Mouse (Mus musculus) spleen, adult 2 months (tissue): ENCODE measurements around the gene Arhgap33. TPM values are rescaled to one million over a fixed set of nuclear protein-coding genes. Genes with fewer than 3 reads are reported as not detected.

Source experiments
- DNase-seq, 2 experiments: peaks; one replicate each; pipeline versions ENCODE4 v3.0.0 to v3.0.0-alpha.2; 2012 to 2021; ENCODE audit warnings: low spot score in 2 of 2, low read depth in 1 of 2
- H3K27ac ChIP-seq: fragments of 200-500 bp; 2 replicates; pipeline ENCODE4 v1.5.1; 2012; ENCODE audit warnings: low read length, inconsistent platforms; ENCODE audit not compliant: insufficient read depth
- H3K27me3 ChIP-seq: fragments of 200-500 bp; 2 replicates; pipeline ENCODE4 v1.6.1; 2012; ENCODE audit warnings: mild to moderate bottlenecking, moderate library complexity, low read length, inconsistent platforms; ENCODE audit not compliant: control insufficient read depth, insufficient read depth
- H3K36me3 ChIP-seq: fragments of 200-500 bp; 2 replicates; pipeline ENCODE4 v1.6.1; 2012; ENCODE audit warnings: mild to moderate bottlenecking, low read length, inconsistent platforms; ENCODE audit not compliant: control insufficient read depth, insufficient read depth
- H3K4me1 ChIP-seq: fragments of 200-500 bp; 2 replicates; pipeline ENCODE4 v1.6.1; 2011; ENCODE audit warnings: inconsistent platforms; ENCODE audit not compliant: control insufficient read depth, insufficient read depth, insufficient read length
- H3K4me3 ChIP-seq: fragments of 200-500 bp; 2 replicates; pipeline ENCODE4 v1.5.1; 2011; ENCODE audit warnings: mild to moderate bottlenecking, inconsistent platforms; ENCODE audit not compliant: insufficient read depth, insufficient read length; ENCODE audit errors: extremely low read depth
- CTCF ChIP-seq: fragments of 200-500 bp; IDR thresholded peaks from 2 replicates; pipeline ENCODE4 v1.5.1; 2011; ENCODE audit warnings: mild to moderate bottlenecking, inconsistent platforms; ENCODE audit not compliant: insufficient read depth, insufficient read length, insufficient replicate concordance; ENCODE audit errors: extremely low read depth
- POLR2A ChIP-seq: fragments of 200-500 bp; IDR thresholded peaks from 2 replicates; pipeline ENCODE4 v1.6.1; 2011; ENCODE audit warnings: low read depth, low read length, inconsistent platforms
- WGBS: fragments of 180-500 bp; shearing (Covaris S2); methylation state at CpG from one replicate; pipeline ENCODE4 v1.1.7; 2018; 5-methylcytosine and 5-hydroxymethylcytosine counted together
- polyA plus RNA-seq: library from polyadenylated mRNA; depleted of rRNA; stranded (reverse); fragments of >200 nt; gene quantifications from 2 replicates; pipeline ENCODE4 v1.2.3, GENCODE M21; 2012; rRNA removed

The Arhgap33 gene
- 18.4 and 26.5 TPM in 2 replicates for polyA plus RNA-seq

- Histone ChIP-seq H3K4me1 (no peaks in the 10 kb centered on the region; the same call in 1 of the 2 replicates), H3K36me3 (0 out of 2 replicates have a peak, but pooled peaks cover 1% of the 10 kb centered on the region), H3K4me3 (peak within 1 kb of the TSS; percentile 69), H3K27ac (no peak within 1 kb of the TSS), H3K27me3 (no peaks in the 10 kb centered on the region)
- TF ChIP-seq CTCF (no peak), POLR2A (no peak)
- WGBS, result under 1% methylated on average over 80 of the region's 84 CpGs
- DNase-seq, result peak; percentile 92 to 93
These were observed at the start of gene Arhgap33 for GRCm38 (mm10) chr7:30534633-30535577. Arhgap33 (minus strand) TSS chr7:30535060.

DNA sequence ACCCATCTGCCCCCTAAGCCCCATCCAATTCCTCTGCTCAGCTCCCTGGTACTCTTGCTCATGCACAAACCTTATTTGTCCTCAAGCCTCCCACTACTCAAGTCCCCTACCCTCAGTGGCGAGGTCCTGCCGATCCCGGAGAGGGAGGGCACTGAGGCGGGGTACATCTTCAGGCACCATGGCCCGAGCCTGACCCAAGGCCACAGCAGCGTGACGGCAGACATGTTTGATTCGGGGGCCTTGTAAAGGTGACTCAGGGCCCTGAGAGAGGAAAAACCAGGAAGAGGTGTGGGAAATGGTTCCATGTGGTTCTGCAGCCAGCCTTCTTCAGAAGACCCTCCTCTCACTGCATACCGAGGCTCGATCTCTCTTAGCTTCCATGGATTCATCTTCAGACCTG, 49.5 kb upstream of the Arhgap33 start:
- Histone ChIP-seq H3K27me3 (no peaks in the 10 kb centered on the region), H3K27ac (no peak overlapping the region), H3K36me3 (peaks cover 39% of the 10 kb centered on the region), H3K4me3 (no peak overlapping the region), H3K4me1 (peaks cover 2% of the 10 kb centered on the region; the same call in 1 of the 2 replicates)
- TF ChIP-seq POLR2A, result no peak
- TF ChIP-seq CTCF, result no peak
- 93% methylated on average over 10 of the region's 10 CpGs for WGBS
- DNase-seq, result no peak

GRCm38 (mm10) chr7:30581547-30581946, 46.7 kb upstream of the Arhgap33 start:
- no peak overlapping the region for H3K27ac ChIP-seq
- DNase-seq, result no peak
- peaks cover 60% of the 10 kb centered on the region for H3K36me3 ChIP-seq
- no peak for TF ChIP-seq POLR2A
- TF ChIP-seq CTCF, result no peak
- no peaks in the 10 kb centered on the region for H3K4me1 ChIP-seq
- H3K27me3 ChIP-seq, result no peaks in the 10 kb centered on the region
- H3K4me3 ChIP-seq, result no peak overlapping the region
- WGBS, result 98% methylated on average over 16 of the region's 16 CpGs

DNA sequence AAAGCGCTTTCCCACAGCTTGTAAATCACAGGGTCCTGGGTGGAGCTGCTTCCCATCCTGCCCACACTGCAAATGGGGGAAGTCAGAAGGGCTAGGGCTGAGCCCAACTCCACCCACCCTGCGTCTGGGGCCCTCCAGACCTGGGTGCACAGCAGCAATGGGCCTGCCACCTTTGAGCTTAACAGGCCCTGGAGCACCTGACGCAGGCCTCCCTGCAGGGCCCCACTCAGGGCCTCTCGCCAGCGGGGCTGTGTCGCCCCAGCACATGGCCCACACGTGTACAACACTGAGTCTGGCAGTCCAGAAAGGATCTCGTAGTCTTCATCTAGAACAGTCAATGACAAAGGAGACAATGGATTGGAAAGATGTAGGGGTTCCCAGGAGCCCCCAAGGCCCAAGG, 45.1 kb upstream of the Arhgap33 start:
- TF ChIP-seq CTCF (no peak), POLR2A (no peak)
- DNase-seq, result no peak
- WGBS, result 89% methylated on average over 8 of the region's 8 CpGs

DNA sequence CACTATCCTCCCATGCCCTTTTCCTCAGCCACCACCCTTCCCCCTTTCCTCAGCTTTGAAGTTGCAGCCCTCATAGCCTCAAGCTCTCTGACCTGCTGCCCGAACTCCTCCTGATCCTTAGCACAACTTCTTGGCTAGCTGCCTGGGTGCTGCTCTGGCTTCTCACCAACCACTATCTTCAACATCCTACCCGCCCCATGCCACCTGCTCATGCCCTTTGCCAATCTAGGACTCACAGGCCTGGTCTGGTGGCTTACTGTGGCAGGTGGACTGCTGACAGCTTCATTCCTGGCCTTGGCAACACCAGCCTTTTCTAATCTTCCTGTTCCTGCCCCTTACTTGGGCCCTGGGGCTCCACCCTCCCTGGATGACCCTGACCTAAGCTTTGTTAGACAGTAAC, 38.1 kb upstream of the Arhgap33 start:
- DNase-seq, result no peak
- Histone ChIP-seq H3K27me3 (no peaks in the 10 kb centered on the region), H3K36me3 (peaks cover 63% of the 10 kb centered on the region), H3K27ac (no peak overlapping the region), H3K4me1 (no peaks in the 10 kb centered on the region), H3K4me3 (no peak overlapping the region)
- no peak for TF ChIP-seq POLR2A
- no peak for TF ChIP-seq CTCF
- 80% methylated on average over 2 of the region's 2 CpGs for WGBS

More for the DNA sequence above, 45.1 kb upstream of the Arhgap33 start:
- no peaks in the 10 kb centered on the region for H3K27me3 ChIP-seq
- no peaks in the 10 kb centered on the region for H3K4me1 ChIP-seq
- peaks cover 66% of the 10 kb centered on the region for H3K36me3 ChIP-seq
- H3K4me3 ChIP-seq, result no peak overlapping the region
- H3K27ac ChIP-seq, result no peak overlapping the region

- 79% methylated on average over 5 of the region's 5 CpGs for WGBS
- no peaks in the 10 kb centered on the region for H3K4me1 ChIP-seq
- peaks cover 60% of the 10 kb centered on the region for H3K36me3 ChIP-seq
- no peak for TF ChIP-seq POLR2A
- TF ChIP-seq CTCF, result no peak
- H3K27ac ChIP-seq, result no peak overlapping the region
- no peak overlapping the region for H3K4me3 ChIP-seq
- no peak for DNase-seq
- H3K27me3 ChIP-seq, result no peaks in the 10 kb centered on the region
These were observed 37.5 kb upstream of the Arhgap33 start for GRCm38 (mm10) chr7:30572389-30572788.

DNA sequence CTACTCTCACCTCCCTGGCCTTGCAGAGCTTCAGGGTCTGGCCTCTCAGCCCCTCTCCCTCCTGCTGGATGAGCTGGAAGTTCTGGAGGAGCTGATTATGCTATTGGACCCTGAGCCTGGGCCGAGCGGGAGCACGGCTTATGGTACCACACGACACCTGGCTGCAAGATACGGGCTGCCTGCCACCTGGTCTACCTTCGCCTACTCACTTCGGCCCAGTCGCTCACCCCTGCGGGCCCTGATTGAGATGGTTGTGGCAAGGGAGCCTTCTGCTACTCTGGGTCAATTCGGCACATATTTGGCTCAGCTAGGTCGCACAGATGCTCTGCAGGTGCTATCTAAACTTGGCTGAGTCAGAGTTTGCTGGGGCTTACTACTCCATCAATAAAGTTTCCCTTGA, 32.7 kb upstream of the Arhgap33 start:
- H3K27me3 ChIP-seq, result no peaks in the 10 kb centered on the region
- H3K27ac ChIP-seq, result no peak overlapping the region
- TF ChIP-seq POLR2A, result no peak
- TF ChIP-seq CTCF, result no peak
- no peak for DNase-seq
- no peak overlapping the region for H3K4me3 ChIP-seq
- H3K36me3 ChIP-seq, result peaks cover 19% of the 10 kb centered on the region
- H3K4me1 ChIP-seq, result peaks cover 2% of the 10 kb centered on the region; the same call in 1 of the 2 replicates
- 97% methylated on average over 11 of the region's 11 CpGs for WGBS
